Mouse (Mus musculus): ENCODE results near the gene Hkdc1. TPM values are rescaled to one million over a fixed set of nuclear protein-coding genes. Genes with fewer than 3 reads are reported as not detected.
"Not testable (repeated sequence)": the region's sequence is repeated elsewhere in the genome, so short reads cannot be mapped to it uniquely, and the experiment has no call there.

The Hkdc1 gene
- polyA plus RNA-seq (2015; fragmentation: Nextera tagmentation; extraction: Ambion mirVana) = 0.46 and 1.0 TPM in 2 replicates

- H3K4me2 ChIP-seq = peak within 1 kb of the TSS; percentile 37
- no peaks in the 10 kb centered on the region for H3K36me3 ChIP-seq
- H3K4me3 ChIP-seq = peak within 1 kb of the TSS; percentile 5; the same call in 1 of the 2 replicates
- no peaks in the 10 kb centered on the region for H3K27me3 ChIP-seq
- WGBS = 25% methylated on average over 15 of the region's 15 CpGs
- H3K9ac ChIP-seq = peak within 1 kb of the TSS; percentile 52
- no peak for ATAC-seq (ENCODE audit: insufficient number of reproducible peaks, insufficient read depth, low FRiP score, low TSS enrichment, low read depth)
- peaks cover 18% of the 10 kb centered on the region for H3K4me1 ChIP-seq
- H3K9me3 ChIP-seq = no peaks in the 10 kb centered on the region
- H3K27ac ChIP-seq = no peak within 1 kb of the TSS
Measured at GRCm38 (mm10) chr10:62422255-62422654, at the start of gene Hkdc1. Gene Hkdc1, minus strand, starts transcription at chr10:62422491.

- peaks cover 7% of the 10 kb centered on the region; the same call in 1 of the 2 replicates for H3K36me3 ChIP-seq
Measured at GRCm38 (mm10) chr10:62471105-62471504, 48.8 kb upstream of the Hkdc1 start.

DNA sequence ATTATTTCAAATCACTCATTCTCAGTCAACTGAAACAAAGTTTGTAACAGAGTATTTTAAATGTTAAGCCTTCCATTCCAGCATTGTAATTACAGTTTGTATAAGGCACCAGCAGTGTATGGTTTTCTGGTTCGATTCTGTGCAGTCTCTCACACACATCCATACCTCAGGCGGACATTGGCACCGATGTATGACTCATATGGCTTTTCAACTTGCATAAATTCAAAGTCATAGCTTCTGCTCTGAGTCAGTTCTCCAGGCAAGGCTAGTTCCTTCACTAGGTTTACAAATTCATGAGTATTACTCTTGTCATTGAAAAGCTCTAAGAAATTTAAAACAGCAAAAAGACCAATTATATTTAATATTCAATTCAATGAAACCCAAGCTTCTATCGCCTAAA is 47.4 kb upstream of the Hkdc1 start:
- no peak for ATAC-seq (ENCODE audit: insufficient number of reproducible peaks, insufficient read depth, low FRiP score, low TSS enrichment, low read depth)
- WGBS = 95% methylated on average over 4 of the region's 4 CpGs
- H3K9ac ChIP-seq = no peak overlapping the region

More at GRCm38 (mm10) chr10:62471105-62471504, 48.8 kb upstream of the Hkdc1 start:
- H3K9me3 ChIP-seq = no peaks in the 10 kb centered on the region
- WGBS = 81% methylated on average over 5 of the region's 5 CpGs
- no peak for ATAC-seq (ENCODE audit: insufficient number of reproducible peaks, insufficient read depth, low FRiP score, low TSS enrichment, low read depth)
- no peaks in the 10 kb centered on the region for H3K4me1 ChIP-seq
- no peak overlapping the region for H3K9ac ChIP-seq
- no peak overlapping the region for H3K4me3 ChIP-seq
- H3K4me2 ChIP-seq = no peak overlapping the region
- H3K27me3 ChIP-seq = no peaks in the 10 kb centered on the region
- no peak overlapping the region for H3K27ac ChIP-seq

GRCm38 (mm10) chr10:62461321-62461720 is 39.0 kb upstream of the Hkdc1 start:
- ATAC-seq (ENCODE audit: insufficient number of reproducible peaks, insufficient read depth, low FRiP score, low TSS enrichment, low read depth) = no peak
- H3K9ac ChIP-seq = no peak overlapping the region
- no peaks in the 10 kb centered on the region for H3K27me3 ChIP-seq
- H3K4me3 ChIP-seq = no peak overlapping the region
- H3K4me2 ChIP-seq = no peak overlapping the region
- H3K9me3 ChIP-seq = no peaks in the 10 kb centered on the region
- no peak overlapping the region for H3K27ac ChIP-seq
- H3K4me1 ChIP-seq = no peaks in the 10 kb centered on the region
- peaks cover 65% of the 10 kb centered on the region for H3K36me3 ChIP-seq

More for the DNA sequence above, 47.4 kb upstream of the Hkdc1 start:
- no peaks in the 10 kb centered on the region for H3K4me1 ChIP-seq
- no peaks in the 10 kb centered on the region for H3K27me3 ChIP-seq
- H3K4me3 ChIP-seq = no peak overlapping the region
- peaks cover 11% of the 10 kb centered on the region; the same call in 1 of the 2 replicates for H3K36me3 ChIP-seq
- no peaks in the 10 kb centered on the region for H3K9me3 ChIP-seq
- no peak overlapping the region for H3K4me2 ChIP-seq
- H3K27ac ChIP-seq = no peak overlapping the region

DNA sequence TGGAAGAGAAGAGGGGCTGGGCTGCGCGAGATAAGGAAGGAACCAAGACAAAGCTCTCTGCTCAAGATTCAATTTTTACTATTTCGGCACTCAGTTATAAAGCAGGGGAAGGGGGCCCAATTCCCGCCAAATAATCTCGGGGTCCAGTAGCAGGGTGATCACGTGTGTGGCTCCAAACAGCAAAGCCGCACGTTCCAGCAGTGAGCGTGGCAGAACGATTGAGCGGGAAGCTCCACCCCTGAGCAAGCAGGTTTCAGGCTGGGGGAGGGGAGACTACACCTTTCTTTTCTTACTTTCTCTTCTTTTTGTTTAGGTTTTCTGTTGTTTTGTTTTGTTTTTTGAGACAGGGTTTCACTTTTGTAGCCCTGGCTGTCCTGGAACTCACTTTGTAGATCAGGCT is 29.7 kb upstream of the Hkdc1 start:
- H3K27ac ChIP-seq; H3K9me3 ChIP-seq; H3K9ac ChIP-seq; H3K4me3 ChIP-seq; H3K4me2 ChIP-seq; ATAC-seq (ENCODE audit: insufficient number of reproducible peaks, insufficient read depth, low FRiP score, low TSS enrichment, low read depth); H3K27me3 ChIP-seq: not testable (repeated sequence)
- 66% methylated on average over 11 of the region's 11 CpGs for WGBS
- peaks cover 15% of the 10 kb centered on the region for H3K4me1 ChIP-seq
- peaks cover 21% of the 10 kb centered on the region for H3K36me3 ChIP-seq

DNA sequence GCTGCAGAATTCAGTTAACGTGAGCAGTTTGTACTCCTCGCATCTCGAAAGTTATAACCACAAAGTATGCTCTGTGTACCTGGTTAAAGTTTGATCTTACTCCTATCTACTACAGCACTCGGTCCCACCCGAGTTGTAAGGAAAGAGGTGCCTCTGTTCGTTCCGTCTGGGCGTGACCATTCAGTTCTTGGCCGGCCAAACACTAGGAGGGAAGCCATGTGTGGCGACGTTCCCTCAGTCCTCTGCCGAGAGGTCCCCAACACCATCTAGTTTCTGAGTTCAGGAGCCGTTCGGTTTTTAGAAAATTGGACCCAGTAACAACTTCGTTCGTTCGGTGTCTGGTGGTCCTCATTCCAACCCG is 28.0 kb upstream of the Hkdc1 start:
- WGBS = 39% methylated on average over 18 of the region's 18 CpGs
- peak; percentile 11; the same call in 1 of the 2 replicates for ATAC-seq (ENCODE audit: insufficient number of reproducible peaks, insufficient read depth, low FRiP score, low TSS enrichment, low read depth)
- H3K27me3 ChIP-seq = no peaks in the 10 kb centered on the region
- no peaks in the 10 kb centered on the region for H3K9me3 ChIP-seq
- H3K4me3 ChIP-seq = peak overlapping the region; percentile 98
- H3K9ac ChIP-seq = peak overlapping the region; percentile 98
- peaks cover 23% of the 10 kb centered on the region for H3K36me3 ChIP-seq
- H3K4me2 ChIP-seq = peak overlapping the region; percentile 74
- H3K27ac ChIP-seq = peak overlapping the region; percentile 87
- peaks cover 15% of the 10 kb centered on the region for H3K4me1 ChIP-seq

DNA sequence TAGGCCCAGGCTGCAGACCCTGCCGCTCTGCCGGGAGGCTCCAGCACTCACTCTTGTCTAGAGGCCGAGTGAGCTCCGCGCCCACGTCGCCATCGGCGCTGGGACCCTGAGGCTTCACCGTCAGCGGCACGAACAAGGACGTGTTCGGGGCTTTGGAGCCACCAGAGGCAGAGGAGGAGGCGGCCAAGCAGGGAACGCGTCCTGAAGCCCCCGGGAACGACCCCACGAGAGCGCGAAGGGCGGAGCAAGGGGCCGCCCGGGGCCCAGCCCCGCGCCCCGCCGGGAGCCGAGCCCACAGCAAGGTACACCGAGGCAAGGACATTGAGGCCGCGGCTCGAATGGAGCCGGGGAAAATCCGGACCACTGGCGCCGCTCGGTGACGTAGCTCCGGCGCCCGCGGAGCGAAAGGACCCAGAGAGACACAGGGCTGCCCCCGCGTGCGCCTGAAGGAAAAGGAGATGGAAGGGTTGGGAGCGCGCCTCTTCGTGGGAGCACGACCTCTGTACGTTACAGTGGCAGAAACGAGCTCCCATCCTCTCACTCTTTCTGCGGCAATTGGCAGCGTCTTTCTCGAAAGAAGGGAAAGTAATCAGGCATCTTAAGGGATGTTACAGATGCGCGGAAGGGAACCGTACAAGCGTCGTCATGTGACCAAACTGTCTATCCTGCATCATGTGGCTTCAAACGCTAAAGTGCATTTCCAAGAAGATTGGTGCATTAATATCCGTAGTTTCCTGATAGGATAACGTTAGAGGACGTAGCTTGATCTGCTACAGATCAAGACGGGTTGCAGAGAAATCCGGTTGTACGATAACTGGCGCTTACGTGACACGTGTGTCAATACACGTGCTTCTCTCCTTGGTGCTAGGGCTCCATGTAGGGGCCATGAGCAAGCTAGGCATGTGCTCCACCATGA is 27.3 kb upstream of the Hkdc1 start, which contains the start of the genes 4930507D05Rik and Supv3l1:
4930507D05Rik (plus strand) TSS at position 126 of the 916 bp plus-strand sequence.
Supv3l1 (minus strand) TSS at position 375 of the 916 bp plus-strand sequence.
- H3K36me3 ChIP-seq = peaks cover 28% of the 10 kb centered on the region
- peak within 1 kb of the TSS; percentile 74 for H3K4me2 ChIP-seq
- H3K9me3 ChIP-seq = no peaks in the 10 kb centered on the region
- peak within 1 kb of the TSS; percentile 87 for H3K27ac ChIP-seq
- H3K4me3 ChIP-seq = peak within 1 kb of the TSS; percentile 98
- peak; percentile 83 for ATAC-seq (ENCODE audit: insufficient number of reproducible peaks, insufficient read depth, low FRiP score, low TSS enrichment, low read depth)
- H3K4me1 ChIP-seq = peaks cover 15% of the 10 kb centered on the region
- peak within 1 kb of the TSS; percentile 98 for H3K9ac ChIP-seq
- whole genome bisulfite sequencing = under 1% methylated on average over 73 of the region's 73 CpGs
- no peaks in the 10 kb centered on the region for H3K27me3 ChIP-seq

DNA sequence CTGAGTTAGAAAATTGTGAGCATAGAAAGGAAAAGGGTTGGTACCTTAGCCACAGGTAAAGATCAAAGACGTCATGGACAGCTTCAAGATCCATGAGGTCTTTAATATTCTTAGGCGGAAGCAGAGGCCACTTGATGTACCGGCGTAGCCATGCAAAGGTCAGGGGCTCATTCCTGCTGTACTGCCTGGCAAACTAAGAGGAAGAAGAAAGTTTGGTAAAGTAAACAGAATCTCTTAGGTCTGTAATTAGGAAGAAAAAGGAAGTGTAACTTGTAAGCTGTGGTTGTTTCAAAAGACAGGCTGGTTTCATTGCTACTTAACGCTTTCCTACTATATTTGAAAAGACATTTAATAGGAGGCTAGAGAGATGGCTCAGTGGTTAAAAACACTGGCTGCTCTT is 8.1 kb upstream of the Hkdc1 start:
- Histone ChIP-seq H3K4me1 (peaks cover 3% of the 10 kb centered on the region; the same call in 1 of the 2 replicates), H3K4me2 (no peak overlapping the region), H3K27me3 (no peaks in the 10 kb centered on the region), H3K9ac (no peak overlapping the region), H3K36me3 (peaks cover 76% of the 10 kb centered on the region), H3K27ac (no peak overlapping the region), H3K9me3 (no peaks in the 10 kb centered on the region), H3K4me3 (no peak overlapping the region)
- no peak for ATAC-seq (ENCODE audit: insufficient number of reproducible peaks, insufficient read depth, low FRiP score, low TSS enrichment, low read depth)
- WGBS = 95% methylated on average over 5 of the region's 5 CpGs

GRCm38 (mm10) chr10:62425081-62425871 is 3.0 kb upstream of the Hkdc1 start:
- Histone ChIP-seq H3K4me2 (no peak overlapping the region), H3K4me3 (no peak overlapping the region), H3K36me3 (peaks cover 26% of the 10 kb centered on the region), H3K4me1 (peaks cover 15% of the 10 kb centered on the region), H3K9ac (0 out of 2 replicates have a peak overlapping the region, but pooled peaks have one; percentile 21), H3K27ac (peak overlapping the region; percentile 55; the same call in 1 of the 2 replicates), H3K27me3 (no peaks in the 10 kb centered on the region), H3K9me3 (no peaks in the 10 kb centered on the region)
- WGBS = 41% methylated on average over 9 of the region's 9 CpGs
- no peak for ATAC-seq (ENCODE audit: insufficient number of reproducible peaks, insufficient read depth, low FRiP score, low TSS enrichment, low read depth)

DNA sequence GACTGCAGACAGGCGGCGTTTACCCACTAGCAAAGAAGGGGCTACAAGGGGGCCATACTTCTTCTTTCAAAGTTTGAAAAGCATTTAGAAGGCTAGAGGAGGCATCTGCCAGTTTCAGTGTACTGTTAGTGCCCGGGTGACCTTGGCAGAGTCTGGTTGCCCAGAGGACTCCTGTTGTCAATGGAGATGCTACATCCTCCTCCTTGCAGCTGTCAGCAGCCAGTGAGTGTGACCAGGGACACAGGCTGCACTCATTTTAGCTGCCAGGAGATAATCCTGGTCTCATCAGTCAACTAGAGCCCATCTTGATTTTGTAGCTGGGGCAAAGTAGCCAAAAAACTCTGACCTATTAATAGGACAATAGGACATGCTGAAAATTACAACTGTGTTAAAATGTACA is 1.2 kb downstream of the Hkdc1 start:
- H3K4me3 ChIP-seq = no peak overlapping the region
- 83% methylated on average over 3 of the region's 3 CpGs for WGBS
- no peak overlapping the region for H3K9ac ChIP-seq
- peaks cover 18% of the 10 kb centered on the region for H3K4me1 ChIP-seq
- no peaks in the 10 kb centered on the region for H3K27me3 ChIP-seq
- no peak for ATAC-seq (ENCODE audit: insufficient number of reproducible peaks, insufficient read depth, low FRiP score, low TSS enrichment, low read depth)
- no peak overlapping the region for H3K4me2 ChIP-seq
- H3K9me3 ChIP-seq = no peaks in the 10 kb centered on the region
- H3K36me3 ChIP-seq = no peaks in the 10 kb centered on the region
- H3K27ac ChIP-seq = no peak overlapping the region

DNA sequence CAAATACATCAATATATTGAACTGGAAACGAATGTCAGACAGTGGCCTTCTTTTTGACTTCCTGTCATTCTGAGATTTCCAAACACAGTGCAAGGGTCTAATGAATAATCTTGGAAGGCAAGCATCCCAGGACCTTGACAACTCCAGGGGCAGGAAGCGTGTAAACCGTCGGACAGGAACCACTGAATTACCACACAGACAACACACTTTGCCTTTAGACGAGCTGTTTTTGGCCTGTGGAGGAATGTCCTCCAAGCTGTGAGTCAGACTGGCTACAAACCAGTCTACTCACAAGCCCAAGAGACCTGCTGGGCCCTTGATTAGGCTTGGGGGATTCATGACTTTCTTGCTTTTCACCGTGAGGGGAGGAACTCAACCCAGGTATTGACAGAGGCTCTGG is 1.9 kb downstream of the Hkdc1 start:
- Histone ChIP-seq H3K4me1 (peaks cover 14% of the 10 kb centered on the region), H3K27ac (no peak overlapping the region), H3K9me3 (no peaks in the 10 kb centered on the region), H3K9ac (no peak overlapping the region), H3K4me2 (no peak overlapping the region), H3K4me3 (no peak overlapping the region), H3K27me3 (no peaks in the 10 kb centered on the region), H3K36me3 (no peaks in the 10 kb centered on the region)
- no peak for ATAC-seq (ENCODE audit: insufficient number of reproducible peaks, insufficient read depth, low FRiP score, low TSS enrichment, low read depth)
- WGBS = 71% methylated on average over 6 of the region's 6 CpGs
